Mouse (Mus musculus): ENCODE data around the gene Lamb1. TPM values are rescaled to one million over a fixed set of nuclear protein-coding genes. Genes with fewer than 3 reads are reported as not detected.

Gene Lamb1
- polyA plus RNA-seq, 2 experiments = 67.2 to 76.6 TPM

DNA sequence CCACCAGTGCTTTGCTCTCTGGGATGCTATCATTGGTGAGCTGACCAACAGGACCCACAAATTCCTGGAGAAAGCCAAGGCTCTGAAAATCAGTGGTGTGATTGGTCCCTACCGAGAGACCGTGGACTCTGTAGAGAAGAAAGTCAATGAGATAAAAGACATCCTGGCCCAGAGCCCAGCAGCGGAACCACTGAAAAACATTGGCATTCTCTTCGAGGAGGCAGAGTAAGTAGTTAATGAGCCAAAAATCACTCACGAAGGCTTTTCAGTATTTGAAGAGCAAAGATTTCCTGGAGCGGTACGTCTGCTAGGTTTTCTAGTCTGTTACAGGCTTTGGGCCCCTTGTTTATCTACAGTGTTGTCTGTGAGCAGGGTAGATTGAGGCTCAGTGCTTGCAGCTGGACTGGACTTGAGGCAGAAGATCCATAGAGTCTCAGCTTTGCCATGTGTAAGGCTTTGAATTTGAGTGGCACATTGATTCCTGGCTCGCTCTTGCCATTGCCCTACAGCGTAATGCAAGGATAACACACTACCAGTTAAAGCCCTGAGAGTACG, 53.5 kb downstream of the Lamb1 start:
- peaks cover 22% of the 10 kb centered on the region for H3K4me1 ChIP-seq (ENCODE audit: control insufficient read depth, insufficient read depth, low read length)
- peaks cover 72% of the 10 kb centered on the region for H3K36me3 ChIP-seq (ENCODE audit: control insufficient read depth, insufficient read depth, low read length)
- DNase-seq (ENCODE audit: low spot score) = no peak
- no peak overlapping the region for H3K4me3 ChIP-seq (replicated peaks; ENCODE audit: low read length)
- TF ChIP-seq POLR2A (IDR thresholded peaks at IDR 0.05; ENCODE audit: borderline replicate concordance, extremely low read depth, insufficient read depth, insufficient read length) = no peak
- H3K27me3 ChIP-seq (ENCODE audit: control insufficient read depth, insufficient read depth, low read length) = no peaks in the 10 kb centered on the region
- ATAC-seq (ENCODE audit: low FRiP score, low read depth) = no peak
- 87% methylated on average over 10 of the region's 10 CpGs for WGBS
- no peak overlapping the region for H3K9ac ChIP-seq (ENCODE audit: low read depth, low read length, severe bottlenecking)
- H3K9me3 ChIP-seq (ENCODE audit: control insufficient read depth, low read length) = peaks cover 8% of the 10 kb centered on the region
- no peak overlapping the region for H3K4me2 ChIP-seq (replicated peaks; ENCODE audit: low read depth, low read length, severe bottlenecking)
- H3K27ac ChIP-seq (replicated peaks; ENCODE audit: low read depth, low read length) = no peak overlapping the region

DNA sequence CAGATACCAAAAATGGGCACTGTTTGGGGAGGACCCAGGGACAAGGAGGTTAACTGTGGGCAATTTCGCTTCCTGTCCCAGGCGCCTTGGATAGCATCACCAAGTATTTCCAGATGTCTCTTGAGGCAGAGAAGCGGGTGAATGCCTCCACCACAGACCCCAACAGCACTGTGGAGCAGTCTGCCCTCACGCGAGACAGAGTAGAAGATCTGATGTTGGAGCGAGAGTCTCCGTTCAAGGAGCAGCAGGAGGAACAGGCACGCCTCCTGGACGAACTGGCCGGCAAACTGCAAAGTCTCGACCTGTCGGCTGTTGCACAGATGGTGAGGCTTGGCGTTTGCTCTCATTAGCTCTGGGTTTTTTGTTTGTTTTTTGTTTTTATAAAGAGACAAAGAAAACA, 55.8 kb downstream of the Lamb1 start:
- H3K4me3 ChIP-seq (replicated peaks; ENCODE audit: low read length) = no peak overlapping the region
- TF ChIP-seq POLR2A (IDR thresholded peaks at IDR 0.05; ENCODE audit: borderline replicate concordance, extremely low read depth, insufficient read depth, insufficient read length) = no peak
- peaks cover 74% of the 10 kb centered on the region for H3K36me3 ChIP-seq (ENCODE audit: control insufficient read depth, insufficient read depth, low read length)
- ATAC-seq (ENCODE audit: low FRiP score, low read depth) = peak; percentile 65
- H3K4me1 ChIP-seq (ENCODE audit: control insufficient read depth, insufficient read depth, low read length) = peaks cover 22% of the 10 kb centered on the region
- H3K27ac ChIP-seq (replicated peaks; ENCODE audit: low read depth, low read length) = peak overlapping the region; percentile 53
- no peak overlapping the region for H3K9ac ChIP-seq (ENCODE audit: low read depth, low read length, severe bottlenecking)
- H3K4me2 ChIP-seq (replicated peaks; ENCODE audit: low read depth, low read length, severe bottlenecking) = peak overlapping the region; percentile 10; the same call in 1 of the 2 replicates
- no peaks in the 10 kb centered on the region for H3K9me3 ChIP-seq (ENCODE audit: control insufficient read depth, low read length)
- DNase-seq (ENCODE audit: low spot score) = no peak
- WGBS = 41% methylated on average over 13 of the region's 13 CpGs
- H3K27me3 ChIP-seq (ENCODE audit: control insufficient read depth, insufficient read depth, low read length) = no peaks in the 10 kb centered on the region

DNA sequence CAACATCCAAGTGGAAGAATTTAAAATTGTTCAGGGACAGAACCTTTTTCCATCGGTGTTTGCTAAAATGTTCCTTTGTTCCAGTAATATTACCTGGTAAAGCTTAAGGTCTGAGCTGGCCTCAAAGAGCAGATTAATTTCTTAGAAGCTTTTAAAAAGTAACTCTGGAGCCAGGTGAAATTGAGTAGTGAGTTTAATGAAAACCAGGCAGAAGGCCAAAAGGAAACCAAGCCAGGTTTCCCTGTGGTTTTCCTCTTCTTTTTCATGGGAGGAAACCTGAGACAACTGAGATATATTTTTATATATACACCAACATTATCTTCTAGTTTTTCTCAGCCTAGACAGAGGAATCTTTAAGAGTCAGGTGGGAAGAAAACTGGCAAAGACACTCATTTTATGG, 56.5 kb downstream of the Lamb1 start:
- Histone ChIP-seq H3K36me3 (ENCODE audit: control insufficient read depth, insufficient read depth, low read length) (peaks cover 74% of the 10 kb centered on the region), H3K4me3 (replicated peaks; ENCODE audit: low read length) (no peak overlapping the region), H3K9me3 (ENCODE audit: control insufficient read depth, low read length) (no peaks in the 10 kb centered on the region), H3K27ac (replicated peaks; ENCODE audit: low read depth, low read length) (no peak overlapping the region), H3K4me2 (replicated peaks; ENCODE audit: low read depth, low read length, severe bottlenecking) (peak overlapping the region; percentile 10; the same call in 1 of the 2 replicates), H3K4me1 (ENCODE audit: control insufficient read depth, insufficient read depth, low read length) (peaks cover 22% of the 10 kb centered on the region), H3K27me3 (ENCODE audit: control insufficient read depth, insufficient read depth, low read length) (no peaks in the 10 kb centered on the region), H3K9ac (ENCODE audit: low read depth, low read length, severe bottlenecking) (no peak overlapping the region)
- DNase-seq (ENCODE audit: low spot score) (peak; percentile 78), ATAC-seq (ENCODE audit: low FRiP score, low read depth) (no peak)
- TF ChIP-seq POLR2A (IDR thresholded peaks at IDR 0.05; ENCODE audit: borderline replicate concordance, extremely low read depth, insufficient read depth, insufficient read length) = no peak
- WGBS = 29% methylated on average over 1 of the region's 1 CpGs

DNA sequence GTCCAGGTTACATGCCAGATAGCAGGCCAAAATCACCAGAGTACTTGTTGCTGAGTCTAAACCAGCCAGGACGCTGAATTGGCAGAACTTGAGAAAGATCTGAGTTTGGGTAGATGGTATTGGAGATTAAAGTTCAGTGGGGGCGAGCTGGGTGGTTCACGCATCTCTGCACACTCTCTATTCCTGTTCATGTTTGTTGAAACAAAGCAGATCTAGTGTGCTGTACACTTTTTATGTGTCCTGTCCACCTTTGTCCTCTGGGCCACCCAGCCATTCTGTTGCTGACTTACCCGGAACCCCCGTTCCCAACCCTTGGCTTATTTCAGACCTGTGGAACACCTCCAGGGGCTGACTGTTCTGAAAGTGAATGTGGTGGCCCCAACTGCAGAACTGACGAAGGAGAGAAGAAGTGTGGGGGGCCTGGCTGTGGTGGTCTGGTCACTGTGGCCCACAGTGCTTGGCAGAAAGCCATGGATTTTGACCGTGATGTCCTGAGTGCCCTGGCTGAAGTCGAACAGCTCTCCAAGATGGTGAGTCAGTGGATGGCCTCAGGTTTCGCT, 58.2 kb downstream of the Lamb1 start:
- ATAC-seq (ENCODE audit: low FRiP score, low read depth) = no peak
- H3K36me3 ChIP-seq (ENCODE audit: control insufficient read depth, insufficient read depth, low read length) = peaks cover 68% of the 10 kb centered on the region
- WGBS = 90% methylated on average over 9 of the region's 9 CpGs

DNA sequence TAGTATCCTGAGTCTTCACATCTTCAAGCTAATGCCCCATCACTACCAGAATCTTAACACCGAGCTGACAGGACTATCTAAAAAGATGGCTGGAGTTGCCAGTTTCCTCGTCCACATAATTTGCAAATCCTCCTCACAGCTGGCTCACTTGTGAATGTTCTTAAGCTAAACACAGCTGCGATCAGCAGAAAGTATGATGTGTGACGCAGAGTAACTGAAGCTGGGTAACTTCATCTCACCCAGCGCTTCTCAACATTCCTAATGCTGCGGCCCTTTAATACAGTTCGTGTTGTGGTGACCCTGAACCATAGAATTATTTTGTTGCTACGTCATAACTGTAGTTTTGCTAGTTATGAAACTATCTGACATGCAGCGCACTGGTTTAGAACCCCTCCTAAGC, 62.1 kb downstream of the Lamb1 start:
- peaks cover 78% of the 10 kb centered on the region for H3K36me3 ChIP-seq (ENCODE audit: control insufficient read depth, insufficient read depth, low read length)
- H3K27ac ChIP-seq (replicated peaks; ENCODE audit: low read depth, low read length) = no peak overlapping the region
- peaks cover 3% of the 10 kb centered on the region; the same call in 1 of the 2 replicates for H3K4me1 ChIP-seq (ENCODE audit: control insufficient read depth, insufficient read depth, low read length)
- no peaks in the 10 kb centered on the region for H3K27me3 ChIP-seq (ENCODE audit: control insufficient read depth, insufficient read depth, low read length)
- no peak for ATAC-seq (ENCODE audit: low FRiP score, low read depth)
- no peak overlapping the region for H3K4me2 ChIP-seq (replicated peaks; ENCODE audit: low read depth, low read length, severe bottlenecking)
- no peak for DNase-seq (ENCODE audit: low spot score)
- no peak overlapping the region for H3K4me3 ChIP-seq (replicated peaks; ENCODE audit: low read length)
- no peak for TF ChIP-seq POLR2A (IDR thresholded peaks at IDR 0.05; ENCODE audit: borderline replicate concordance, extremely low read depth, insufficient read depth, insufficient read length)
- 88% methylated on average over 9 of the region's 9 CpGs for WGBS
- no peak overlapping the region for H3K9ac ChIP-seq (ENCODE audit: low read depth, low read length, severe bottlenecking)
- no peaks in the 10 kb centered on the region for H3K9me3 ChIP-seq (ENCODE audit: control insufficient read depth, low read length)

More for the DNA sequence above, 58.2 kb downstream of the Lamb1 start:
- Histone ChIP-seq H3K4me1 (ENCODE audit: control insufficient read depth, insufficient read depth, low read length) (peaks cover 22% of the 10 kb centered on the region), H3K27me3 (ENCODE audit: control insufficient read depth, insufficient read depth, low read length) (no peaks in the 10 kb centered on the region), H3K9me3 (ENCODE audit: control insufficient read depth, low read length) (no peaks in the 10 kb centered on the region), H3K9ac (ENCODE audit: low read depth, low read length, severe bottlenecking) (no peak overlapping the region), H3K27ac (replicated peaks; ENCODE audit: low read depth, low read length) (no peak overlapping the region), H3K4me3 (replicated peaks; ENCODE audit: low read length) (no peak overlapping the region), H3K4me2 (replicated peaks; ENCODE audit: low read depth, low read length, severe bottlenecking) (no peak overlapping the region)
- no peak for TF ChIP-seq POLR2A (IDR thresholded peaks at IDR 0.05; ENCODE audit: borderline replicate concordance, extremely low read depth, insufficient read depth, insufficient read length)
- DNase-seq (ENCODE audit: low spot score) = no peak
